Mouse (Mus musculus) intestine, postnatal 0 days (tissue): ENCODE measurements around the gene Prpf8. TPM values are rescaled to one million over a fixed set of nuclear protein-coding genes. Genes with fewer than 3 reads are reported as not detected.

Source experiments
- ATAC-seq: fragments of 200-750 bp; cut with Nextera tagmentation; 2 replicates; pipeline ENCODE4 v1.8.0; 2017; ENCODE audit warnings: mild to moderate bottlenecking, moderate TSS enrichment, moderate library complexity
- H3K27ac ChIP-seq: fragments of 300-500 bp; sonication (generic); 2 replicates; pipeline ENCODE4 v1.5.1; 2014; ENCODE audit warnings: mild to moderate bottlenecking, low read depth, low read length, moderate library complexity
- H3K27me3 ChIP-seq: fragments of 300-500 bp; sonication (generic); replicated peaks from 2 replicates; pipeline ENCODE4 v1.6.1; 2014; ENCODE audit warnings: low read length, mixed read lengths; ENCODE audit not compliant: control insufficient read depth, insufficient read depth
- H3K36me3 ChIP-seq: fragments of 300-500 bp; sonication (generic); 2 replicates; pipeline ENCODE4 v1.6.1; 2014; ENCODE audit warnings: mild to moderate bottlenecking, moderate library complexity; ENCODE audit not compliant: control insufficient read depth, insufficient read depth
- H3K4me1 ChIP-seq: fragments of 300-500 bp; sonication (generic); replicated peaks from 2 replicates; pipeline ENCODE4 v1.6.1; 2014; ENCODE audit warnings: antibody characterized with exemption, low read length, mixed read lengths; ENCODE audit not compliant: control insufficient read depth, insufficient read depth
- H3K4me2 ChIP-seq: fragments of 300-500 bp; sonication (generic); replicated peaks from 2 replicates; pipeline ENCODE4 v1.6.1; 2014; ENCODE audit warnings: low read depth, mild to moderate bottlenecking, moderate library complexity
- H3K4me3 ChIP-seq: fragments of 300-500 bp; sonication (generic); 2 replicates; pipeline ENCODE4 v1.5.1; 2014; ENCODE audit warnings: low read depth, low read length
- H3K9ac ChIP-seq: fragments of 300-500 bp; sonication (generic); 2 replicates; pipeline ENCODE4 v1.6.1; 2014; ENCODE audit warnings: mild to moderate bottlenecking, low read depth, low read length
- H3K9me3 ChIP-seq: fragments of 300-500 bp; sonication (generic); 2 replicates; pipeline ENCODE4 v1.6.1; 2016; ENCODE audit warnings: mixed run types; ENCODE audit not compliant: control insufficient read depth
- CTCF ChIP-seq: sonication (generic); IDR thresholded peaks from 2 replicates; pipeline ENCODE4 v1.5.1; 2016; ENCODE audit warnings: low read depth, mild to moderate bottlenecking, control low read depth, antibody characterized with exemption, moderate library complexity
- whole genome bisulfite sequencing: fragments of 180-500 bp; shearing (Covaris S2); extraction: QIAGEN DNeasy Blood & Tissue Kit; methylation state at CpG from one replicate; pipeline ENCODE4 v1.1.7; 2014; 5-methylcytosine and 5-hydroxymethylcytosine counted together
- polyA plus RNA-seq: library from polyadenylated mRNA; unstranded; fragments of >200 nt; fragmentation: Nextera tagmentation; extraction: Ambion mirVana; gene quantifications from 2 replicates; pipeline ENCODE4 v1.2.1, GENCODE M21; 2015

Prpf8 gene
- polyA plus RNA-seq, 1 experiment from 2014 or later = 15.5 TPM

GRCm38 (mm10) chr11:75443711-75444110, 42.9 kb upstream of the Prpf8 start:
- TF ChIP-seq CTCF = no peak
- ATAC-seq = no peak
- Histone ChIP-seq H3K36me3 (peaks cover 69% of the 10 kb centered on the region), H3K27me3 (no peaks in the 10 kb centered on the region), H3K9me3 (no peaks in the 10 kb centered on the region), H3K4me2 (no peak overlapping the region), H3K4me1 (no peaks in the 10 kb centered on the region), H3K9ac (no peak overlapping the region), H3K4me3 (no peak overlapping the region), H3K27ac (no peak overlapping the region)
- 69% methylated on average over 8 of the region's 8 CpGs for WGBS

GRCm38 (mm10) chr11:75448575-75448974, 38.0 kb upstream of the Prpf8 start:
- TF ChIP-seq CTCF = no peak
- Histone ChIP-seq H3K27ac (no peak overlapping the region; the same call in 1 of the 2 replicates), H3K36me3 (peaks cover 80% of the 10 kb centered on the region), H3K9ac (no peak overlapping the region), H3K4me3 (no peak overlapping the region), H3K9me3 (no peaks in the 10 kb centered on the region), H3K4me2 (no peak overlapping the region), H3K27me3 (no peaks in the 10 kb centered on the region), H3K4me1 (no peaks in the 10 kb centered on the region)
- 80% methylated on average over 3 of the region's 3 CpGs for WGBS
- no peak for ATAC-seq

GRCm38 (mm10) chr11:75449695-75450094, 36.9 kb upstream of the Prpf8 start:
- 54% methylated on average over 7 of the region's 7 CpGs for WGBS
- Histone ChIP-seq H3K4me1 (no peaks in the 10 kb centered on the region), H3K9ac (no peak overlapping the region), H3K9me3 (no peaks in the 10 kb centered on the region), H3K4me2 (0 out of 2 replicates have a peak overlapping the region, but pooled peaks have one; percentile 17), H3K36me3 (peaks cover 68% of the 10 kb centered on the region), H3K4me3 (no peak overlapping the region), H3K27me3 (no peaks in the 10 kb centered on the region), H3K27ac (no peak overlapping the region)
- TF ChIP-seq CTCF = no peak
- no peak for ATAC-seq

GRCm38 (mm10) chr11:75450304-75450908, 36.2 kb upstream of the Prpf8 start:
- no peak overlapping the region for H3K9ac ChIP-seq
- peak overlapping the region; percentile 40 for H3K4me2 ChIP-seq
- ATAC-seq = no peak
- H3K27me3 ChIP-seq = no peaks in the 10 kb centered on the region
- H3K4me1 ChIP-seq = no peaks in the 10 kb centered on the region
- peaks cover 61% of the 10 kb centered on the region for H3K36me3 ChIP-seq
- WGBS = 72% methylated on average over 8 of the region's 8 CpGs
- TF ChIP-seq CTCF = no peak
- no peak overlapping the region for H3K27ac ChIP-seq
- no peak overlapping the region for H3K4me3 ChIP-seq
- no peaks in the 10 kb centered on the region for H3K9me3 ChIP-seq

GRCm38 (mm10) chr11:75450936-75451335, 35.7 kb upstream of the Prpf8 start:
- Histone ChIP-seq H3K4me2 (peak overlapping the region; percentile 40), H3K27me3 (no peaks in the 10 kb centered on the region), H3K27ac (no peak overlapping the region), H3K4me1 (no peaks in the 10 kb centered on the region), H3K9me3 (no peaks in the 10 kb centered on the region), H3K9ac (no peak overlapping the region), H3K4me3 (no peak overlapping the region), H3K36me3 (peaks cover 56% of the 10 kb centered on the region)
- TF ChIP-seq CTCF = no peak
- ATAC-seq = no peak
- 86% methylated on average over 15 of the region's 15 CpGs for WGBS

- H3K4me1 ChIP-seq = no peaks in the 10 kb centered on the region
- peak overlapping the region; percentile 98; the same call in 1 of the 2 replicates for H3K4me2 ChIP-seq
- no peak for TF ChIP-seq CTCF
- no peak overlapping the region for H3K4me3 ChIP-seq
- H3K27ac ChIP-seq = no peak overlapping the region
- peaks cover 48% of the 10 kb centered on the region for H3K36me3 ChIP-seq
- no peak for ATAC-seq
- 87% methylated on average over 8 of the region's 8 CpGs for WGBS
- no peaks in the 10 kb centered on the region for H3K9me3 ChIP-seq
- no peaks in the 10 kb centered on the region for H3K27me3 ChIP-seq
- H3K9ac ChIP-seq = no peak overlapping the region
Observed at GRCm38 (mm10) chr11:75452081-75452480, 34.5 kb upstream of the Prpf8 start.
